Mouse (Mus musculus) neural tube, embryonic 10.5 days (tissue): ENCODE data around the gene Cfap57.

Source experiments
- DNase-seq: peaks from one replicate; pipeline ENCODE4 v3.0.0-alpha.2; 2017; ENCODE audit warnings: low spot score; ENCODE audit errors: extremely low spot score

Gene Cfap57

DNA sequence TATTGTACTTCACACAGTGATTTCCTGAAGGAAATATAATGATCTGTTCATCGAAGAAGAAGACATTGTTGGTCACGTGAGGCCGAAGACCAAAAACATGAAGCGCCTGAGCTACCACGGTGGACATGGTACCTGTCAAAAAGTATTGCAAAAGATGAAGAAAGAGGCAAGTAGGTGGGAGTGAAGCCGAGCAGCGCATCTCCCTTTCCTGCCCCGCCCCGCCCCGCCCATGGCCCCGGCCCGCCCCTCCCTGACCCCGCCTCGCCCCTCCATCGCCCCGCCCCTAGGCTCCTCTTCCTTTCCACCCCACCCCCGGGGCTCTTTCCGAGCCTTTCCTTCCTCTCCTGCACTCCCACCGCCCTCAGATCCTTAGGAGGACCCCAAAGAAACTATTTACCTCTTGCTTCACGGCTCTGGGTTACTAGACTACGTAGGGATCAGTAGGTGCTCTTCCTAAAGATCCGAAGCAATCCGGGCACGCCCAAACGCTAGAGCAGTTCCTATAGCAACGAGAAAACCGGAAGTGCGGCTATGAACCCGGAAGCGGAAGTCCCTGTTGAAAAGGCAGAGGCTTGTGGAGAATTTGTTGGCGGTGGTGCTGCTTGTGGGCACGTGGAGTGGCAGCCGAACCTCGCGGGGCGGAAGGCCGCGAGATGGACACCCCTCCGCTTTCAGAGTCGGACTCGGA, at the start of gene Cfap57, which contains the start of gene Ebna1bp2:
TSS of gene Cfap57 (minus strand) at position 499 of the 688 bp plus-strand sequence.
TSS of gene Ebna1bp2 (plus strand) at position 521 of the 688 bp plus-strand sequence.
- DNase-seq, result peak; percentile 97

DNA sequence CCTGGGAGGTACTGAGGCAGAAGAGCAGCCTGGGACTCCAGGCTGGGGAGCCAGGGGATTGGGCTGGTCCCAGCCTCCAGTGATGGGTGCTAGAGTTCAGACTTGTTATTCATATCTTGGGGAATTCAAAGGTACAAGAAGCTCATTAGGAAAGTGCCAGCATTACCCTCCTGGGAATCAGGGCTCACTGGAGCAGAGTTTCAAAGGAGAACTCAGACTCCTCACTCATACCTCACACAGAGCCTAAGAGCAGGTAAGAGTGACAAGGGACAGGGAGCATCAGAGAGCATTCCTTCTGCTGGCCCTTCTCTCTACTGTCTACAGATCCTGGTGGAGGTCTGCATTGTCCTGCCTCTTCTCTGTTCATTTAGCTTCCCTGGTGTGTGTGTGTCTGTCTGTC, 38.1 kb upstream of the Cfap57 start, which contains the start of gene Olfr62:
TSS of gene Olfr62 (plus strand) at position 301 of the 400 bp plus-strand sequence.
- no peak for DNase-seq

DNA sequence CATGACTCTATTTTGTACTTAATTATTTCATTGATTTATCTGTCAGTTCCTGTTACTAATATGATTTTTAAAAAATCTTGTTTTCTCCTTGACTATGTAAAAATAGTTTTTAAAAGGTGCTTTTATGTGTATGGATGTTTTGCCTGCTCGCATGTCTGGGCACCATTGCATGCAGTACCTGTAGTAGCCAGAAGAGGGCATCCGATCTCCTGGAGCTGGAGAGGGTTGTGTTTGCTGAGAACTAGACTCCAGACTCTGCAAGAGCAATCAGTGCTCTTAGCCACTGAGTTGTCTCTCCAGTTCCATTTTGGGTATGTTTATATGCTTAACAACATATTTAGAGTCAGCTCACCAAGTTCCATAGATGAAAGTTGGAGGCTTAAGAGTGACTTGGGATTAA, 24.7 kb upstream of the Cfap57 start:
- peak; percentile 80 for DNase-seq

DNA sequence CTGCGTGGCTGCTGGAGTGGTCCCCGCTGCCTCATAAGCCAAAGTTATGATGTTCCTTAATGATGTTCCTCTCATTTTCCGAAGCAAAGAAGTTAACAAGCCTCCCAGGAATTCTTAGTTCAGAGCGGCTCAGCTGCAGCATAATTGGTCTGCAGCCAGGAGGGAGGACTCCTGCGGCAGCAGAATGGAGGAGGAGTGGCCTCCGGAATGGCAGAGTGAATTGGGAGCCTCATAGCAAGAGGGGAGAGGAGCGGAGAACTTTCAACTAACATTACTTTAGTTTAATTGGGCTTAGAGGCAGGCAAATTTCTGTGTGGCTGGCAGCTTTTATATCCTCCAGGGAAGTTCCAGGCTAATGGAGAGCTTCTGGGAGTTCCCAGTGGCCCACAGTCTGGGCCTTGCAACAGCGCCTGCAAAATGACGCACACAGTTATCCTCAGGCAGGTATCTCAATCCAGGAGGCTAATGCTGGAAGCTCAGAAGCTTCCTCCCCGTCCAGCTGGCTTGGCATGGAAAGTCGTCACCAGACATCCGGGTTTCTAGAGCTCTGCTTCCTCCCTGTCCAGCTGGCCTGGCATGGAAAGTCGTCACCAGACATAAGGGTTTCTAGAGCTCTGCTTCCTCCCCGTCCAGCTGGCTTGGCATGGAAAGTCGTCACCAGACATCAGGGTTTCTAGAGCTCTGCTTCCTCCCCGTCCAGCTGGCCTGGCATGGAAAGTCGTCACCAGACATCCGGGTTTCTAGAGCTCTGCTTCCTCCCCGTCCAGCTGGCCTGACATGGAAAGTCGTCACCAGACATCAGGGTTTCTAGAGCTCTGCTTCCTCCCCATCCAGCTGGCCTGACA, 22.0 kb upstream of the Cfap57 start:
- DNase-seq, result no peak

DNA sequence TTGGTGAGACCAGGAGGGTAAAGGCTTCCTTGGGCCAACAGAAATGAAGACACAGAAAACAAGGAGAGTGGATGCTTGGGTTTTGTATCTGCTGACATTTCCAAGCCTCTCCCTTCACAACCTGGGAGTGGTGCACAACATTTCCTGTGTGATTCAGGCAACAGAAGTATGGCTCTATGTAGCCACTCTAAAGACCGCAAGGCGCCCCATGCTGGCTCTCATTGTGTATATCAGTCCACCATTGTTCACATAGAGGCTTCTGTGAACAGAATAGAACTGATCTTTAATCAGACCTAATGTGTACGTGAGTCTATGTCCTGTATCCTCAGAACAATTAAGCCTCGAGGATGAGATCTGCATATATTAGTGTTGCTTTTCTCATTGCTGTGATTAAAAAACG, 9.7 kb upstream of the Cfap57 start:
- no peak for DNase-seq

DNA sequence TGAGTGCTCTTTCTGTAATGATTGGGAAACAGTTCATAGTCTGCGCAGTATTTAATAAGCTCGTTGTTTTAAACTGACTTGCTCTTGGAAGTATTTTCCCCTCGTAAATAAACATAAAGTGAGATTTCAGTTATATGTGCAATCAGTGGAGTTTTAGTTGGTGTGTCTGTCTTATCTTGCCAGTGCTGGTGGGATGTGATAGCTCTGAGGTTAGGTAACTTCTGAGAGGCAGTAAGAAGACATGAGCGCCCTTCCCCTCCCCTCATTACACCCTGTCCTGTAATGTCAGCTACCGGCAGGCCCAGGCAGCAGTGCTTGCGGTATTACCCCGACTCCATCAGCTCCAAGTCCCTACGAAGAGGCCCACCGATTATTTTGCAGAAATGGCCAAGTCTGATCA, 1.2 kb upstream of the Cfap57 start:
- DNase-seq, result no peak

DNA sequence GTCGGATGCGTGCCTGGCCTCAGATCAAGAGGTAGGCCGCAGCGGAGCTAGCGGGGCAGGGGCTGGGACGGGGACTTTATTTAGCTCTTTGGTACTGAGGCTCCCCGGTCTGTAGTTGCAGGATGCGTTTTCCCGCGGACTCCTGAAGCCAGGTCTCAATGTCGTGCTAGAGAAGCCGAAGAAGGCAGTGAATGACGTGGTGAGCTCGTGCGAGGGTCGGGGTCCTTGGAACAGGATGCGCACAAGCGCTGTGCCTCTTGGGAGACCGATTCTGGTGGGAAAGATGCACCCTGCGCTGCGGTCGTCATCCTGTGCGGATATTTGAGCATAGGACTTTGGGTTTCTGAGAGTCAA, 367 bp upstream of the Cfap57 start:
- DNase-seq, result no peak

DNA sequence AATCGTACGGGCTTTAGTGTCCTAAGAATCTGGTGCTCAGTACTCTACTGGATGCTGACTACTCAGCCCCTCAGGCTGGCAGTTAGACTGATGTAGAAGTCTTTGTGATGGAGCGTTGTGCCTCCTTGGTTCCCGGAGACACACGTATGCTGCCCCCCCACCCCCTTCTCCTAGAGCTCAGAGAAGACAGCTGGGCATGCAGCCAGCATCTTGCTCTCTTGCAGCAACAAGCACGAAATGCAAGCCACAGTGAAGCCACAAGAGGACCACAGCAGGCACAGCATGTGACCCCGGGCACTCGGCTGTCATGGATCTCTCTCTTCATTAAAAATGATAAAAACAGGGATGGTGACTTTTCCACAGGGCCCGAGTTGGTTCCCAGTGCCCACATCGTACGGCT, 5.2 kb downstream of the Cfap57 start:
- DNase-seq, result no peak

DNA sequence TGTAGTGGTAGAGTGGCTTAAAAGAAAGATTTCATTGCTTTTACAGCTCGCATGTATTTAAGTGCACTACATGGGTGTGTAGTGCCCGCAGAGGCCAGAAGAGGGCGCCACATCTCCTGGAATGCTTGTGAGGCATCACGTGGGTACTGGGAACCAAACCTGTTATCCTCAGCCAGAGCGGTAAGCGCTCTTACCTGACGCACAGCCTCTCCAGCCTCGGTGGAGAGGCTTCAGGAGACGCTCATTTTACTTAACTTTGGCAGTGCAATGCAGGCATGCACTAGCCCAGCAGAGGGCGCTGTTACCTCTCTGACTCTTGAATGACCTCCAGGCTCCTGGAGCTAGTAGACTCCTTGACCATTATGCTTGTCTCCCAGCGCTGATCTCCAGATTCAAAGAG, 8.0 kb downstream of the Cfap57 start:
- peak; percentile 45 for DNase-seq

DNA sequence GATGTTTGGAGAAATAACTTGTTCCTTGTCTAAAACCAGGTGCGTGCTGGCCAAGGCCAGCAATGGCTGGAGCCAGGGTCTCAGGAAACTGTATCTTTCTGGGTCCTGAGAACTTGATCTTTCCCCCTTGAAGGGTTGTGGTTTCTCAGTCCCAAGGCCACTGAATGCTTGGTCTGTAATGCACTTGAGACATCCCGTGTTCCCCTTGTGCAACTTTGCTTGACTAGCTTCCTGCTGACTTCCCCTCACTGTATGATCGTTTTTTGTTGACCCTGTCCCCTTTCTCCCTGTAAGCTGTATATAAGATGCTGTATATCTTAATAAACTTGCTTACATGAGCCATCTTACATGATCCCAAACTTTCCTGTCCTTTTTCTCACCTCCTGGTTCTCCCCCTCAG, 10.7 kb downstream of the Cfap57 start:
- DNase-seq, result no peak

DNA sequence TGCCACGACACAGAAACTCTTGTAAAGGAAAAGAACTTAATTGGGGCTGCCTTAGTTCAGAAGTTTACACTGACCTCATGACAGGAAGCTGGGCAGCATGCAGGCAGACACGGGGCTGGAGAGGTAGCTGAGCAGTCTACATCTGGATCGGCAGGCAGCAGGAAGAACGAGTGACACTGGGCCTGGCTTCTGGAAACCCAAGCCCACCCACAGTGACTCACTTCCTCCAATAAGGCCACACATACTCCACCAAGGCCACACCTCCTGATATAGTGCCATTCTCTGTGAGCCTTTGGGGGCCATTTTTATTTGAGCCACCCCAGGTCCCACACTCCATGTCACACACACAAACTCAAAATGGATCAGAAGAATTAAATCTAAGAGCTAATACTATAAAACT, 16.5 kb downstream of the Cfap57 start:
- DNase-seq, result no peak

DNA sequence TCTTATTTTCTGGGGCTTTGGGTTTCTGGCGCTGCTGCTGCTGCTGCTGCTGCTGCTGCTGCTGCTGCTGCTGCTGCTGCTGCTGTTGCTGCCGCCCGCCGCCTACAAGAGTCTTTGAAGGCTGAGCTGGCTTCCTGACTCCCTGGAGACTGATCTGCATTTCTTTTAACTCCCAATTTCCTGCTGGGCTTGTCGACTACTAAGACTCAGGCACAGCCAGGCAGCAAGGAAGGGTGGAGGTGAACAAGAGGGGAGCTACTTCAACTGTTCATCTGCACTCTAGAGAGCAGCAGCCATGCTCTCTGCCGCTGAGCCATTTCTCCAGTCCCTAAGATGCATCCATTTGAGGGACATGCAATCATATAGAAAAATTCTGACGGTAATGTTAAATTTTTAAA, 30.8 kb downstream of the Cfap57 start:
- no peak for DNase-seq

DNA sequence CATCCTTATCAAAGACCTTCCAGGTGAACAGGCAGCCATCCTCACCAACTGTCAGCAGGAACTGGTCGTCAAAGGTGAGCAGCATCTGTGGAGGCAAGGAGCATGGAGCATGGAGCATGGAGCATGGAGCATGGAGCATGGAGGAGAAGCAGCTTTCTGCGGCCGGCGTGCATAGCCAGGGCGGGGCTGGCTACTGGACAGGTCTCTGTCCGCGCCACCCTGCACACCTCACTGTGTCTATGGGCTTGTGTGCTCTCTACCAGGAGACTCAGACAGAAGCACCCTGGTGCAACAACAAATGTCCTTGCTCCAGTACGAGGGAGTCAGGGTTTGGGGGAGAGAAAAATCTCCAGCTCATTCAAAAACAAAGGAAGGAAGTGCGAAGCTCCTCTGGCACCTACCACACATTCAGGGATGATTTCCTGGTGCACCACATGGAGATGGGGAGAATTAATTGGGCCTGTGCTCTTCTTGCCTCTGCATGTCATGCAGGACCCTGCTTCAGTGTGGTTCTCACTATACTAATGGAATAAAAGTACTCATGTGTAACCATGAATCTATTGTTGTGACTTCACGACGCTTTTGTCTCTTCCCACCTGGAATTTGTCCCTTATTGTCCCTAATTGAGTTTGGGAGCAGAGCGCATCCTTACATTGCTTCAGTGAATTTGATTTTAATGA, 31.4 kb downstream of the Cfap57 start:
- DNase-seq, result no peak

DNA sequence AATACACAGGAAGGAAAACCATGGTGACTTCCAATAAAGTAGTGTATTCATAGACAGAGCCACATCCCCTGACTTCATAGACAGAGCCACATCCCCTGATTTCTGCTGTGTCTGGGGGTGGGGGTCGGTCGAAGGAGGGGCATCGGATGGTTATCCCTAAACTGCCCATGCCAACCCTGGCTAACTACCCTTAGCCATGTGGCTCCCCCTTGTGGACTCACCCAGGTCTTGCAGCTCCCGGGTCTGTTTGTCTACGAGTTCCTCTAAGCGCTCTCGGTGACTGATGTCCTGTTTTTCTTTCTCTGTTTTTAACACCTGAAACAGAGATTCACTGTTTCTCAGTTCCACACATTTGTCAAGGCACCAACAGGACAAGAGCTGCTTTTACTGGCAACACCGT, 37.9 kb downstream of the Cfap57 start:
- DNase-seq, result no peak

DNA sequence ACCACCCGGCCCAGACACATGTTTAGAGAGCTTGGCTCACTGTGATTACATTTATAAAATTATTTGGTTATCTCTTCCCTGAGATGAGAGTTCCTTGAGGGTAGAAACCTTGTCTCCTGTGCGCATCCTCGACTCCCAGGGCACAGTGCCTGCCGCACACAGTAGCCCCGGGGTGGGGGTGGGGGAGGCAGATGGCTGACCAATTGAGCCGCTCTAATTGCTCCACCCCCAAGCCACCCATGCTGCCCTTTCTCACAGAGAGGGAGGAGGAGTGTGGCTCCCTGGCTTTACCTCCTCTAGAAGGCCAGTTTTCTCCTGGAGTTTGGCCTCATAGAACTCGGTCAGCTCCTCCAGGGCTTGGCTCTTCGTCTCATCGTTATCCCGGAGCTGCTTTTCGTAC, 39.1 kb downstream of the Cfap57 start:
- peak; percentile 31 for DNase-seq

DNA sequence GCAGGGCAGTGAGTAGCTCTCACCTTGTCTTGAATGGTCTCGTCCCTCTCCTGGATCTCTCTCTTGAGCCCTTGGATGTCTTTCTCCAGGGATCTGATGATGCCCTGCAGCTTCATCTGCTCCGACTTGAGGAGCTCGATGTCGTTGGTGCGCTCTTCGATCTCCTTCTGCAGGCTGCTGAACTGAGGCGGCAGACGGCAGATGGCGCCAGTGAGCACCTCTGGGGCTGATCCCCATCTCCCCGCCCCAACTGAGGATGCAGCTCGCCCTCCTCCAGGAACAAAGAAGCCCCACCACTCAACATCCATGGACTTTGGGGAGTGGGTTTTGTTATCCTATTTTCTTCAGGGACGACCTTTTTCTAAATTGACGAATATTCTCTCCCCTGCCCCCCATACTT, 41.3 kb downstream of the Cfap57 start:
- peak; percentile 22 for DNase-seq

DNA sequence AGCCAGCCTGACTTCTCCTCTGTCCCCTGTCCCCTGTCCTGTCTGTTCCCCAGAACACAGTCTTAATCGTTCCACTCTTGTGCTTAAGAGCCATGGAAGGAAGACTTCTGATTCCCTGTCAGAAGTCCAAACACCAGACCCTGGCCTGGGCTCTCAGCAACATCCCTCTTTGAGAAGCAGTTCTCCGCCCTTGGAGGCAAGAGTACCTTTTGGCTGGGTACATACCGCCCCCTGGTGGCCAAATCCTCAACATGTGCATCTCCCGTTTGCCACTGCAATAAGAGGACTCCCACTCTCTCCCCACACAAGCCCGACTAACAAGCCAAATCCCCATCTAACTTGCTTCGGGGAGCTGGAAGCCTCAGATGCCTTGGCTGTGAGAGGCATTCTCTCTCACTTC, 44.5 kb downstream of the Cfap57 start:
- peak; percentile 91 for DNase-seq

DNA sequence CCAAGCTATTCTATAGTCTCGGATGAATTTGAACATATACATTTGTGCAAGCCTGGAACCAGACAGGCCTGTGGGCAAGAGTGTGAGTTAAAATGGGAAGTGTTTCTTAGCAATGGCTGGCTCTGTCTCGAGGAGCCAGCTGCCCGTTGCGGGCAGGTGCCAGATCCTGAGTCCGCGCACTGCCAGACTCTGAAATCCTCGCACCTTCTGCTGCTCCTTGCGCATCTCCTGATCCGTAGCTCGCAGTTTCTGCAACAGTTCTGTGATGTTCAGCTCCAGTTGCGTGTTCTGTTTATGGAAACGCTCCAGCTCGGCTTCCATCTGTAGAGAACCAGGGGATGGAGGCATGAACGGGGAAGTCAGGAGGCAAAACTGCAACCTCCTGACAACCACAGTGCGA, 49.1 kb downstream of the Cfap57 start:
- DNase-seq, result no peak

DNA sequence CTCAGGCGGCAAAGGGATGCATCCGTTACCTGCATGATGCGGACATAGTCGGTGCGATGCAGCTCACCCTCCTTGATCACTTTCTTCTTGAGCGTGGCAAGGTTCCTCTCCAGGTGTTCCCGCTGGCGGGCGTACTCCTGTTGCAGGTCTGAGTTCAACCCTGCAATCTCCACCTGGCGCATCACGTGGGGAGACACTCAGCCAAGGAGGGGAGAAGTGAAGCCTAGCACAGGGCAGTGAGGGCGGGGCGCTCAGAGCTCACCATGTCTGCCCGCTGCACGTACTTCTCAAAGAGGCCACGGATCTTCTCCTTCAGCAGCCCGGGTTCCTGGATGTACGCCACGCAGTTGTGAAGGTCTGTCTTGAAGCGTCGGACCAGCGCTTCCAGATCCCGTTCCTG, 51.3 kb downstream of the Cfap57 start:
- DNase-seq, result no peak

DNA sequence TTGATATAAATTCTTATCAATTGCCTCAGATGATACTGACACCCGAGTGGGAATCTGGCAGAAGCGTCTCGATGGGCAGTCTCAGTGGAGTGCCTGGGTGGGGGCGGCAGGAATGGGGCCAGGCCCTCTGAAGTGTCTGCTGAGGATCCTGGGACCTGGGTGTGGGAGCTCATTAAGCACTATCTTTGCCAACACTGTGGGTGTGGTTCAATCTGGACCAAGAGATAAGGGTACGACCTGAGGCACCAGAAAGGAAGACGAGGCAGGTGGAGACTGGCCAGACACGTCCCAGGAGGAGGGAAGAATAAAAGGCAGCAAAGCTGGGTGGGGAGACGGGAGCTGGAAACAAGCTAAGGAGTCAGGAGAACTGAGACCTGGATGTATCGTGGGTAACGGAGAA, 51.9 kb downstream of the Cfap57 start:
- no peak for DNase-seq

DNA sequence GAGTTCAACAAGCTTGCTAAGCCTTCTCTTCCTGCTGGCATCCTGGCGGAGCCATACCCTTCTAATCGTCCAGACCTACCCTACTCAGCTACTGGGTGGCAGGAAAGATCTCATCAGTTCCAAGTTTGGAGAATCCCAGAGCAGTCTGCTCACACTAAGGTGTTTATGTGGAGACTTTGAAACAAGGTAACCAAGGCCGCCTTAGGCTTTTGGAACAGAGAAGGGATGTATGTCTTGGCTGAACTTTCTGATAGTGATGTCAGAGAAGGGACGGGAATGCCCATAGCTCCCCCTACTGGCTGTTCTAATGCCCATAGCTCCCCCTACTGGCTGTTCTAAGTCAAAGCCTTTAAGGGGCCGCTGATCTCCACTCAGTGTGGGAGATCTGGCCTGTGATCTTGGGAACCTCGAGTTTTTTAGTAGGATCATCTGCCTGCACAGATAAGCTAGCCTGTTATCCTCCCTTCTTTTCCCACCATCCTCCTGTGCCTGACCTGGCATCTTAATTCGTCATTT, 54.4 kb downstream of the Cfap57 start:
- peak; percentile 55 for DNase-seq

DNA sequence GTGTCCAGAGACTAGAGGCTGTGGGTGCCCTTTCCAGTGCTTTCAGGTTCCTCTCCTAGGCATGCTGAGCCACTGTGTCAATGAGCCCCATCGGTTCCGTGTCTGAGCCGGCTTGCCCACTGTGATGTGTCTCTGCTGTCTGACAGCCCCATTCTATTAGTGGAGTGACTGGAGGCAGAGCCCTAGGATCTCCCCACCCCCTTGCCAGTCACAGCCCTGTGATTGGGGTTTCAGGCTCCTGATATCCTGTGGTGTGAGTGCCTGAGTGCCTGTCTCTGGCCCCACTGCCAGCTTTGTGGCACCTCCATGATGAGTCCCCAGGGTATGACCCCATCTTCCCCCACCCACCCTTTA, 55.7 kb downstream of the Cfap57 start:
- no peak for DNase-seq
